Mouse (Mus musculus) spleen, adult 2 months (tissue): Measurements from ENCODE around the gene Prkn. TPM values are rescaled to one million over a fixed set of nuclear protein-coding genes. Genes with fewer than 3 reads are reported as not detected.

Source experiments
- DNase-seq, 2 experiments: peaks; one replicate each; pipeline versions ENCODE4 v3.0.0 to v3.0.0-alpha.2; 2012 to 2021; ENCODE audit warnings: low spot score in 2 of 2, low read depth in 1 of 2
- H3K27ac ChIP-seq: fragments of 200-500 bp; 2 replicates; pipeline ENCODE4 v1.5.1; 2012; ENCODE audit warnings: low read length, inconsistent platforms; ENCODE audit not compliant: insufficient read depth
- H3K27me3 ChIP-seq: fragments of 200-500 bp; 2 replicates; pipeline ENCODE4 v1.6.1; 2012; ENCODE audit warnings: mild to moderate bottlenecking, moderate library complexity, low read length, inconsistent platforms; ENCODE audit not compliant: control insufficient read depth, insufficient read depth
- H3K36me3 ChIP-seq: fragments of 200-500 bp; 2 replicates; pipeline ENCODE4 v1.6.1; 2012; ENCODE audit warnings: mild to moderate bottlenecking, low read length, inconsistent platforms; ENCODE audit not compliant: control insufficient read depth, insufficient read depth
- H3K4me1 ChIP-seq: fragments of 200-500 bp; 2 replicates; pipeline ENCODE4 v1.6.1; 2011; ENCODE audit warnings: inconsistent platforms; ENCODE audit not compliant: control insufficient read depth, insufficient read depth, insufficient read length
- H3K4me3 ChIP-seq: fragments of 200-500 bp; 2 replicates; pipeline ENCODE4 v1.5.1; 2011; ENCODE audit warnings: mild to moderate bottlenecking, inconsistent platforms; ENCODE audit not compliant: insufficient read depth, insufficient read length; ENCODE audit errors: extremely low read depth
- CTCF ChIP-seq: fragments of 200-500 bp; IDR thresholded peaks from 2 replicates; pipeline ENCODE4 v1.5.1; 2011; ENCODE audit warnings: mild to moderate bottlenecking, inconsistent platforms; ENCODE audit not compliant: insufficient read depth, insufficient read length, insufficient replicate concordance; ENCODE audit errors: extremely low read depth
- POLR2A ChIP-seq: fragments of 200-500 bp; IDR thresholded peaks from 2 replicates; pipeline ENCODE4 v1.6.1; 2011; ENCODE audit warnings: low read depth, low read length, inconsistent platforms
- WGBS: fragments of 180-500 bp; shearing (Covaris S2); methylation state at CpG from one replicate; pipeline ENCODE4 v1.1.7; 2018; 5-methylcytosine and 5-hydroxymethylcytosine counted together
- polyA plus RNA-seq: library from polyadenylated mRNA; depleted of rRNA; stranded (reverse); fragments of >200 nt; gene quantifications from 2 replicates; pipeline ENCODE4 v1.2.3, GENCODE M21; 2012

The Prkn gene
- polyA plus RNA-seq, 1 experiment: 0.72 TPM

GRCm38 (mm10) chr17:11411414-11411813, 571.2 kb downstream of the Prkn start:
- Histone ChIP-seq H3K27me3 (no peaks in the 10 kb centered on the region), H3K4me1 (no peaks in the 10 kb centered on the region)

GRCm38 (mm10) chr17:11413688-11414087, 573.5 kb downstream of the Prkn start:
- 80% methylated on average over 5 of the region's 5 CpGs for WGBS
- DNase-seq: no peak
- Histone ChIP-seq H3K4me3 (no peak overlapping the region), H3K27me3 (no peaks in the 10 kb centered on the region), H3K27ac (no peak overlapping the region), H3K4me1 (no peaks in the 10 kb centered on the region), H3K36me3 (no peaks in the 10 kb centered on the region)
- TF ChIP-seq POLR2A (no peak), CTCF (no peak)

More at GRCm38 (mm10) chr17:11411414-11411813, 571.2 kb downstream of the Prkn start:
- no peak for DNase-seq
- H3K36me3 ChIP-seq: no peaks in the 10 kb centered on the region
- no peak overlapping the region for H3K4me3 ChIP-seq
- TF ChIP-seq CTCF (no peak), POLR2A (no peak)
- H3K27ac ChIP-seq: no peak overlapping the region
- 81% methylated on average over 10 of the region's 10 CpGs for WGBS

- Histone ChIP-seq H3K27ac (no peak overlapping the region), H3K36me3 (no peaks in the 10 kb centered on the region), H3K4me3 (no peak overlapping the region), H3K4me1 (no peaks in the 10 kb centered on the region), H3K27me3 (no peaks in the 10 kb centered on the region)
- DNase-seq: no peak
- WGBS: 80% methylated on average over 4 of the region's 4 CpGs
- no peak for TF ChIP-seq CTCF
- no peak for TF ChIP-seq POLR2A
These were observed 574.1 kb downstream of the Prkn start for GRCm38 (mm10) chr17:11414288-11414687.

GRCm38 (mm10) chr17:11417150-11417549, 577.0 kb downstream of the Prkn start:
- WGBS: 82% methylated on average over 3 of the region's 3 CpGs
- H3K4me3 ChIP-seq: no peak overlapping the region

GRCm38 (mm10) chr17:11419484-11419883, 579.3 kb downstream of the Prkn start:
- 85% methylated on average over 3 of the region's 3 CpGs for WGBS

More at GRCm38 (mm10) chr17:11417150-11417549, 577.0 kb downstream of the Prkn start:
- TF ChIP-seq CTCF (no peak), POLR2A (no peak)
- Histone ChIP-seq H3K4me1 (no peaks in the 10 kb centered on the region), H3K36me3 (no peaks in the 10 kb centered on the region), H3K27ac (no peak overlapping the region), H3K27me3 (no peaks in the 10 kb centered on the region)
- no peak for DNase-seq

GRCm38 (mm10) chr17:11420839-11421238, 580.7 kb downstream of the Prkn start:
- Histone ChIP-seq H3K27ac (no peak overlapping the region), H3K36me3 (no peaks in the 10 kb centered on the region), H3K4me1 (no peaks in the 10 kb centered on the region), H3K4me3 (no peak overlapping the region), H3K27me3 (no peaks in the 10 kb centered on the region)
- DNase-seq: no peak
- TF ChIP-seq POLR2A: no peak
- TF ChIP-seq CTCF: no peak
- 93% methylated on average over 6 of the region's 6 CpGs for WGBS

More at GRCm38 (mm10) chr17:11419484-11419883, 579.3 kb downstream of the Prkn start:
- TF ChIP-seq CTCF (no peak), POLR2A (no peak)
- Histone ChIP-seq H3K27ac (no peak overlapping the region), H3K27me3 (no peaks in the 10 kb centered on the region), H3K4me3 (no peak overlapping the region), H3K36me3 (no peaks in the 10 kb centered on the region), H3K4me1 (no peaks in the 10 kb centered on the region)
- DNase-seq: no peak

GRCm38 (mm10) chr17:11421264-11421940, 581.2 kb downstream of the Prkn start:
- no peak for TF ChIP-seq CTCF
- TF ChIP-seq POLR2A: no peak
- Histone ChIP-seq H3K4me1 (no peaks in the 10 kb centered on the region), H3K4me3 (no peak overlapping the region), H3K27me3 (no peaks in the 10 kb centered on the region), H3K27ac (no peak overlapping the region), H3K36me3 (no peaks in the 10 kb centered on the region)
- WGBS: 70% methylated on average over 5 of the region's 5 CpGs
- no peak for DNase-seq
